Mouse (Mus musculus): ENCODE measurements around the gene Pdk2.

- no peak for TF ChIP-seq CTCF (IDR thresholded peaks at IDR 0.05; ENCODE audit: low read depth)
- no peak for TF ChIP-seq EP300 (IDR thresholded peaks at IDR 0.05; ENCODE audit: low read depth)
Measured at GRCm38 (mm10) chr11:94978178-94978915, 62.8 kb downstream of the Pdk2 start.

Measured in heart, postnatal 0 days (tissue).